Mouse (Mus musculus): ENCODE data around the gene Frs2. TPM values are rescaled to one million over a fixed set of nuclear protein-coding genes. Genes with fewer than 3 reads are reported as not detected.

Frs2 gene
- polyA plus RNA-seq, 1 experiment from 2014 or later: 27.2 TPM

DNA sequence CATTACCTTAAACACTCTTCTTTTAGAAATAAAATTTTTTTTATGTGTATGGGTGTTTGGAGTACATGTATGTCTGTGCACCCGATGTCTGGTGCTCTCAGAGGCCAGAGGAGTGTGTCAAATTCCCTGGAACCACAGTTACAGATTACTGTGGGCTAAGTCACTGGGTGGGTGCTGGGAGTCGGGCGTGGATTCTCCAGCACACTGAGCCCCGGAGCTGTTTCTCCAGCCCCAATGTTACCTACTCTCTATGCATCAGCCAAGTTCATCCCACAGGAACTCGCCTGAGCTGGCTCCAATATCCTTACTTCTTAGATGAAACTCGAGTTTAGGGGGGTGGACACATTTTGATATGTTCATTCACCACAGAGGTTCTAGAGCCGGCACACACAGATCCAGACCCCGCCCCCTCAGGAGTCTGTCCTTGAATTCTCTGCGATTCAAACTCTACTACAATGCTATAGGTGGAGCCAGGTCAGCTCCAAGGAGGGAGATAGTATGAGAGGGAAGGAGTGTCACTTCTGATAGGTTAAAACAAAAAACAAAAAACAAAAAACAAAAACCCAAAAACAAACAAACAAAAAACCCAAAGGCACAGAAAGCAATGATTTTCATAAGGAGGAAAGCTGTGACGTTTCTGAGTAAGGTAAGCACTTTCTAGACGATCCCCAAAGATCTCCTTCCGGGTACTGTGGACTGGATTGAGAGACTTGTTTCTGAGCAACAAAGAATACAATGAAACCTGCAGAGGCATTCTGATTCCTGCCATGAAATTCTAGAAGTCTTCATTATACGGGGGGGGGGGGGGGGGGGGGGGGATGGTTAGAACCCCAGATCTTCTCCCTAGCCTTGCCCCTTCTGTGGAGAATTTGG lies 25.5 kb upstream of the Frs2 start:
- no peak overlapping the region for H3K9ac ChIP-seq (ENCODE audit: low read length)
- WGBS: 40% methylated on average over 13 of the region's 13 CpGs

DNA sequence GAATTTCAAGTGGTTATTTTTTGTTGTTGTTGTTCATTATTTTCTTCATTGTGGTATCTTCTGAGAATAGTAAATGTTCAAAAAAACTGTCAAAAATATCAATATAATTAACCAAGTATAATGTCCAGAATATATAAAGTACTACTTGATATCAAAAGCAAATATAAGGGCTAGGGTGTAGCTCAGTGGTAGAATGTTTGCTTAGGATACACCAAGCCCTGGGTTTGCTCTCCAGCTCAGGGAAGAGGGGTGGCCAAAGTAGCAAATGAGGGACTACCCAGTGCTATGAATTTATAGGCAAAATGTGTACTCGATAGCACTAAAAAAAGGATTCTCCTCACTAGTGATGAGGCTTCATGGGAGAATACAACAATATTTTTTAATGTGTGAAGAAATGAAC lies 24.8 kb upstream of the Frs2 start:
- H3K9ac ChIP-seq (ENCODE audit: low read length): no peak overlapping the region
- WGBS: 92% methylated on average over 1 of the region's 1 CpGs
- no peak overlapping the region for H3K4me2 ChIP-seq (ENCODE audit: low read length)
- H3K27ac ChIP-seq (ENCODE audit: low read depth, low read length): no peak overlapping the region
- H3K36me3 ChIP-seq (ENCODE audit: control insufficient read depth, insufficient read depth, low read length): no peaks in the 10 kb centered on the region
- ATAC-seq: no peak
- no peaks in the 10 kb centered on the region for H3K9me3 ChIP-seq (replicated peaks; ENCODE audit: control insufficient read depth, low read length)
- no peaks in the 10 kb centered on the region for H3K4me1 ChIP-seq (ENCODE audit: control insufficient read depth, insufficient read depth, low read length)
- no peak overlapping the region for H3K4me3 ChIP-seq (ENCODE audit: low read depth, low read length)
- H3K27me3 ChIP-seq (replicated peaks; ENCODE audit: control insufficient read depth, insufficient read depth, low read length): no peaks in the 10 kb centered on the region
- DNase-seq (ENCODE audit: low spot score): no peak

More for the DNA sequence above, 25.5 kb upstream of the Frs2 start:
- Histone ChIP-seq H3K4me2 (ENCODE audit: low read length) (no peak overlapping the region; the same call in 1 of the 2 replicates), H3K9me3 (replicated peaks; ENCODE audit: control insufficient read depth, low read length) (no peaks in the 10 kb centered on the region), H3K4me3 (ENCODE audit: low read depth, low read length) (no peak overlapping the region), H3K27me3 (replicated peaks; ENCODE audit: control insufficient read depth, insufficient read depth, low read length) (no peaks in the 10 kb centered on the region), H3K36me3 (ENCODE audit: control insufficient read depth, insufficient read depth, low read length) (no peaks in the 10 kb centered on the region), H3K27ac (ENCODE audit: low read depth, low read length) (no peak overlapping the region), H3K4me1 (ENCODE audit: control insufficient read depth, insufficient read depth, low read length) (no peaks in the 10 kb centered on the region)
- ATAC-seq (no peak), DNase-seq (ENCODE audit: low spot score) (no peak)

DNA sequence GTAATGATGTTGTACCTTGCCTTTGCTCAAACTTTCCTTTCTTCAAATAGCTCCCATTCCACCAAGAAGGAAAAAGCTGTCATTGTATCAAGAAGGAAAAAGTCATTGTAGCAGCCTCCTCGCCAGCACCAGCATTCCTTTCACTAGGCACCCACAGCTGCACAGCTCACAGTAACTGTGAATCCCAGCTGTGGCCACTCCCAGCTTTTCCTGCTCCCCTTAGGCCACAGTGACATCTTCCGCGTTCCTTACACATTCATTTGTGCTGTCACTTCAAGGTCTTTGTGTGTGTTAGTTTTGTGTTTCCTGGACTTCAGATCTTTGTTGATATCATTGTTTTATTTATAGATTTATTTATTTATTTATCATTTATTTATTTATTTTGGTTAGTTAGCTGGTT lies 23.7 kb upstream of the Frs2 start:
- DNase-seq (ENCODE audit: low spot score) (no peak), ATAC-seq (no peak)
- Histone ChIP-seq H3K36me3 (ENCODE audit: control insufficient read depth, insufficient read depth, low read length) (no peaks in the 10 kb centered on the region), H3K4me3 (ENCODE audit: low read depth, low read length) (no peak overlapping the region), H3K4me2 (ENCODE audit: low read length) (no peak overlapping the region), H3K9me3 (replicated peaks; ENCODE audit: control insufficient read depth, low read length) (no peaks in the 10 kb centered on the region), H3K27me3 (replicated peaks; ENCODE audit: control insufficient read depth, insufficient read depth, low read length) (no peaks in the 10 kb centered on the region), H3K9ac (ENCODE audit: low read length) (no peak overlapping the region), H3K4me1 (ENCODE audit: control insufficient read depth, insufficient read depth, low read length) (no peaks in the 10 kb centered on the region), H3K27ac (ENCODE audit: low read depth, low read length) (no peak overlapping the region)
- 45% methylated on average over 3 of the region's 3 CpGs for WGBS

DNA sequence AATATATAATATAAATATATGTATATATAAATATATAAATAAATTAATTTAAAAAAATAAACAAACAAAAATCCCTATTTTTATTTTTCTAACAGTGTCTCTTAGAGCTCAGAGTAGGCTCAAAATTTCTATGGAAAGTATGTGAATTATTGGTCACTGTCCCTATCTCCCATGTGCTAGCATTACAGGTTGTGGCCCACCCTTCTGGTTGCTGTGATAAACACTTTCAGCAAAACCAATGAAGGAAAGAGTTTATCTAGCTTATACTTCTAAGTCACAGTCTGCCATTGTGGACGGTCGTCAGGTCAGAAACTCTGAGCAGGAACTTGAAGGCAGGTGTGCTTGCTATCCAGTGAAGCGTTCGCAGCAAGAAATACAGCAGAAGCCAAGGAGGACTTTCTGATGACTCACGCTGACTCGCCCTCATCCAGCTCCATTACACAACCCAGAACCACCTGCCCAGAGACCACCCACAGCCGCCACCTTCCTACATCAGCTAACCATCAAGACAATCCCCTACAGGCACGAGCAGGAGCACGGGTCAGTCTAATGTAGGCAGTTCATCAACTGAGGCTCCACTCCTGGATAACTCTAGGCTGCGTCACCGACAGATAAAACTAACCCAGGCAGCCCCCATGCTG lies 18.6 kb upstream of the Frs2 start:
- WGBS: 91% methylated on average over 11 of the region's 11 CpGs
- Histone ChIP-seq H3K4me3 (ENCODE audit: low read depth, low read length) (no peak overlapping the region), H3K27me3 (replicated peaks; ENCODE audit: control insufficient read depth, insufficient read depth, low read length) (no peaks in the 10 kb centered on the region), H3K9me3 (replicated peaks; ENCODE audit: control insufficient read depth, low read length) (no peaks in the 10 kb centered on the region), H3K9ac (ENCODE audit: low read length) (no peak overlapping the region), H3K36me3 (ENCODE audit: control insufficient read depth, insufficient read depth, low read length) (no peaks in the 10 kb centered on the region), H3K4me2 (ENCODE audit: low read length) (no peak overlapping the region), H3K27ac (ENCODE audit: low read depth, low read length) (no peak overlapping the region), H3K4me1 (ENCODE audit: control insufficient read depth, insufficient read depth, low read length) (no peaks in the 10 kb centered on the region)
- DNase-seq (ENCODE audit: low spot score): no peak
- no peak for ATAC-seq

DNA sequence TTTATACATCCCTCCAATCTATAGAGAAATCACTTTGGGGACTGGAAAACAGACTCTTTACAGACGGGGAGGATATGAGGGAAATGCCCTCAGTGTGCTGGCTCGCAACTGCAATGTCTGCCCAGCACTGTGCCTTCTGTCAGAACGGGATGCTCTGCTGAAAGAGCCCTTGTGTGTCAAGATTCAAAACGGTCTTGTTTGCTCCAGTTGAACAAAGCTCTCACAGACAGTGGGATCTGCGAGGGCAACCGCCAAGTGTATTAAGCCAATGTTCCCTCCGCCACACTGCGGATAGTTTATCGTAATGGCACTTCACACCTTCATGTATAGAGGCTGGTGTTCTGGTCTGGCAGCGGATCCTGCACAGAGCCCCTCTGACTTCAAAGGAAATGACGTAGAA lies 14.3 kb upstream of the Frs2 start:
- 67% methylated on average over 11 of the region's 11 CpGs for WGBS
- DNase-seq (ENCODE audit: low spot score): no peak
- Histone ChIP-seq H3K9ac (ENCODE audit: low read length) (no peak overlapping the region), H3K9me3 (replicated peaks; ENCODE audit: control insufficient read depth, low read length) (no peaks in the 10 kb centered on the region), H3K4me3 (ENCODE audit: low read depth, low read length) (no peak overlapping the region), H3K4me1 (ENCODE audit: control insufficient read depth, insufficient read depth, low read length) (no peaks in the 10 kb centered on the region), H3K4me2 (ENCODE audit: low read length) (no peak overlapping the region), H3K27ac (ENCODE audit: low read depth, low read length) (no peak overlapping the region), H3K27me3 (replicated peaks; ENCODE audit: control insufficient read depth, insufficient read depth, low read length) (no peaks in the 10 kb centered on the region), H3K36me3 (ENCODE audit: control insufficient read depth, insufficient read depth, low read length) (no peaks in the 10 kb centered on the region)
- no peak for ATAC-seq

DNA sequence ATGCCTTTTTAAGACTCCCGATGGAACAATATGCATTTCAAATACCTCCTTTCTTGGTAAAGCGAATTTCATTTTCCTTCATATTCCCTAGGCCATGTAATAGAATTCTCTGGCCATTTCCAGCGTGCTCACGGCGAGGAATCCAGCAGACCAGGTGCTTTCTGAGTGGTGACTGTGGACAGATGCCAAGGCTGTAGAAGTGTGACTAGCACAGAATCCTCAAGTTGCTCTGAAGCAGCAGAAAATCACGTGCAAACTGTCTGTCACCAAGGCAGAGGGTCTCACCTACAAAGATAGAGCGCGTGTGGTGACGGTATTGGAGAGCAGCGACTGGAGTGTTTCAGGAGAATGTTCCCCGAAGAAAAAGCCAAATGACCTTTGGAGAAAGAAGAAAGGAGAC lies 11.8 kb upstream of the Frs2 start:
- Histone ChIP-seq H3K9ac (ENCODE audit: low read length) (no peak overlapping the region), H3K27ac (ENCODE audit: low read depth, low read length) (no peak overlapping the region), H3K27me3 (replicated peaks; ENCODE audit: control insufficient read depth, insufficient read depth, low read length) (no peaks in the 10 kb centered on the region), H3K4me2 (ENCODE audit: low read length) (no peak overlapping the region), H3K4me1 (ENCODE audit: control insufficient read depth, insufficient read depth, low read length) (no peaks in the 10 kb centered on the region), H3K36me3 (ENCODE audit: control insufficient read depth, insufficient read depth, low read length) (no peaks in the 10 kb centered on the region), H3K4me3 (ENCODE audit: low read depth, low read length) (no peak overlapping the region), H3K9me3 (replicated peaks; ENCODE audit: control insufficient read depth, low read length) (no peaks in the 10 kb centered on the region)
- DNase-seq (ENCODE audit: low spot score) (no peak), ATAC-seq (no peak)
- WGBS: 86% methylated on average over 11 of the region's 11 CpGs

DNA sequence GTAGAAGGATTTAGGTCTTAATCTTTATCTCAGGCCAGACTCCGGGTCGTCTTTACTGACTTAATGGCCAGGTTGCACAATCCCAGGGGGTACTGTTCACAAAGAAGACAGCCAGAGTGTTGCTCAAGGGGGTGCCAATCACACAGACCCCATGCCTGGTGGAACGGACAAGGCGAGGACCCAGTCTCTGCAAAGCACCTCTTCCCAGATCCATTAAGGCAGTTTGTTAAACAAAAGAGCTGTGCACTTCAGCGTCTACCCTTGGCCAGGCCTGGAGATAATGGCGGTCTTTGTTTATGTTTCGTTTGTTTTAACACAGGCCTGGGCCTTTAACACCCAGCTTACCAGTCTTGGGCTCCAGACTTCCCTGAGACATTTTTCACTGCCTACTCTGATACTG lies 3.9 kb upstream of the Frs2 start:
- DNase-seq (ENCODE audit: low spot score) (no peak), ATAC-seq (no peak)
- no peaks in the 10 kb centered on the region for H3K36me3 ChIP-seq (ENCODE audit: control insufficient read depth, insufficient read depth, low read length)
- H3K4me3 ChIP-seq (ENCODE audit: low read depth, low read length): no peak overlapping the region
- H3K27ac ChIP-seq (ENCODE audit: low read depth, low read length): no peak overlapping the region
- 0 out of 2 replicates have a peak, but pooled peaks cover 3% of the 10 kb centered on the region for H3K27me3 ChIP-seq (replicated peaks; ENCODE audit: control insufficient read depth, insufficient read depth, low read length)
- no peak overlapping the region for H3K4me2 ChIP-seq (ENCODE audit: low read length)
- peaks cover 8% of the 10 kb centered on the region for H3K4me1 ChIP-seq (ENCODE audit: control insufficient read depth, insufficient read depth, low read length)
- H3K9me3 ChIP-seq (replicated peaks; ENCODE audit: control insufficient read depth, low read length): no peaks in the 10 kb centered on the region
- 1% methylated on average over 7 of the region's 7 CpGs for WGBS
- H3K9ac ChIP-seq (ENCODE audit: low read length): no peak overlapping the region

DNA sequence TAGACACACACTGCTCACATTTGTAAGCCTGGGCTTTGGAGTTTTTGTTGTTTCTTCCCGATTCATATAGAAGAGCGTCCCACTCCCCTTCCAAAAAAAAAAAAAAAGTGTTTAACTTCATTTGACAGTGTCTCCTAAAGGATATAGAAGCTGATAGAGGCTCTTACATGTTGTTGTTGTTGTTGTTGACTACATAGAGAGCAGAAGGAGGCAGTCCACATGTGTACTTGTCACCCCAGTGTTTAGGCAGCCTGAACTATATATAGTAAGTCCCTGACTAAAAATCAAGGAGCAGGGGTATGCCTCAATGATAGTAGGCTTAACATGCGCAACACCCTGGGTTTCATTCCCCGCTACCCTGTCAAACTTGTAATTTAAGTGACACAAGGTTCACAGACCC lies 3.3 kb upstream of the Frs2 start:
- ATAC-seq (no peak), DNase-seq (ENCODE audit: low spot score) (no peak)
- Histone ChIP-seq H3K9ac (ENCODE audit: low read length) (no peak overlapping the region), H3K27me3 (replicated peaks; ENCODE audit: control insufficient read depth, insufficient read depth, low read length) (0 out of 2 replicates have a peak, but pooled peaks cover 3% of the 10 kb centered on the region), H3K27ac (ENCODE audit: low read depth, low read length) (no peak overlapping the region), H3K4me1 (ENCODE audit: control insufficient read depth, insufficient read depth, low read length) (peaks cover 8% of the 10 kb centered on the region), H3K9me3 (replicated peaks; ENCODE audit: control insufficient read depth, low read length) (no peaks in the 10 kb centered on the region), H3K4me3 (ENCODE audit: low read depth, low read length) (no peak overlapping the region), H3K36me3 (ENCODE audit: control insufficient read depth, insufficient read depth, low read length) (no peaks in the 10 kb centered on the region), H3K4me2 (ENCODE audit: low read length) (no peak overlapping the region)
- 43% methylated on average over 4 of the region's 4 CpGs for WGBS

DNA sequence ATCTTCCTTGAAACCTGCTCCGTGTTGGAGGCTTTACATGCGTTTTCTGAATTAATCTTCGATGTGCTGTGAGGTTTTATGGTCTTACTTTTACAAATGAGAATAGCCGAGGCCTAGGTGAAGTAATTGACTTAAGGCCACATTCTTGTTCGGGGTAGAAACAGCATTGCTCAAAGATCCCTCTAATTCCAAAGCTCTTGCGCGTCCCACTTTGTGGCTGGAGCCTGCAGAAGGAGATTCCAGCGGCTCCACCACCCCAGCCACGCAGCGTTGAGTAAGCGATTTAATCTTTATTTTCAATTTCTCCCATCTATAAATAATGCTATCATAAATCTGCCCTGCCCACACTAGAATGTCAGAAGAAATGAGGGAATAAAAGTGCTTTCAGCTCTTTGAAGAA lies 2.9 kb upstream of the Frs2 start:
- DNase-seq (ENCODE audit: low spot score) (no peak), ATAC-seq (no peak)
- no peaks in the 10 kb centered on the region for H3K36me3 ChIP-seq (ENCODE audit: control insufficient read depth, insufficient read depth, low read length)
- H3K27ac ChIP-seq (ENCODE audit: low read depth, low read length): no peak overlapping the region
- H3K9ac ChIP-seq (ENCODE audit: low read length): no peak overlapping the region
- no peak overlapping the region for H3K4me3 ChIP-seq (ENCODE audit: low read depth, low read length)
- H3K4me1 ChIP-seq (ENCODE audit: control insufficient read depth, insufficient read depth, low read length): peaks cover 8% of the 10 kb centered on the region
- WGBS: 13% methylated on average over 11 of the region's 11 CpGs
- H3K27me3 ChIP-seq (replicated peaks; ENCODE audit: control insufficient read depth, insufficient read depth, low read length): 0 out of 2 replicates have a peak, but pooled peaks cover 3% of the 10 kb centered on the region
- no peaks in the 10 kb centered on the region for H3K9me3 ChIP-seq (replicated peaks; ENCODE audit: control insufficient read depth, low read length)
- H3K4me2 ChIP-seq (ENCODE audit: low read length): no peak overlapping the region
